Mouse (Mus musculus): Measurements from ENCODE around the gene Zbtb44. TPM values are rescaled to one million over a fixed set of nuclear protein-coding genes. Genes with fewer than 3 reads are reported as not detected.

Zbtb44 gene
- polyA plus RNA-seq, 1 experiment from 2014 or later = 10.8 TPM

DNA sequence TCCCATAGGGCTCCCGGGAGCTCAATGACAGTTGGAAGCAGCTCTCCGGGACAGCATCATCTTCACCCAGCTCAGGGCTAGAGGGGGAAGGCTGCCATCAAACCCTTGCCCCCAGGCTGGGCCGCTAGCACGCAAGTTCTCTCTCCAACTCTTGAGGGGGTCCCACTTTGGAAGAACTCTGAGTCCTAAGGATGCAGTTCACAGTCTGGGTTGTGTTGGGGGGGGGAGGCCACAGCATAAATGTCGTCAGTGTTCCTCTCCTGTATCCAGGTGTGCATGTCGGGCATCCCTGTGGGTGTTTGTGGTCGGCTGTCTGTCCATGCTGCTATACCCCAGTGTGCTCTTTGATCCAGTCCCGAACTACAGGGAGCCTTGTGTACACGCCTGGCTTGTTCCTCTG lies 59.1 kb downstream of the Zbtb44 start:
- no peak overlapping the region for H3K27ac ChIP-seq (ENCODE audit: low read length)
- no peak overlapping the region for H3K4me3 ChIP-seq (ENCODE audit: low read depth, low read length)
- H3K4me2 ChIP-seq (replicated peaks; ENCODE audit: low read depth, low read length) = no peak overlapping the region
- no peaks in the 10 kb centered on the region for H3K4me1 ChIP-seq (ENCODE audit: control insufficient read depth, insufficient read depth, low read length)
- no peak overlapping the region for H3K9ac ChIP-seq (replicated peaks; ENCODE audit: low read depth, low read length)
- no peaks in the 10 kb centered on the region for H3K27me3 ChIP-seq (ENCODE audit: control insufficient read depth, insufficient read depth, low read length)
- no peak for ATAC-seq (ENCODE audit: insufficient number of reproducible peaks, insufficient read depth, low FRiP score, low read depth)
- 81% methylated on average over 9 of the region's 9 CpGs for WGBS
- H3K36me3 ChIP-seq (ENCODE audit: control insufficient read depth, insufficient read depth, low read length) = no peaks in the 10 kb centered on the region
- H3K9me3 ChIP-seq (ENCODE audit: control insufficient read depth, low read depth, low read length) = no peaks in the 10 kb centered on the region

DNA sequence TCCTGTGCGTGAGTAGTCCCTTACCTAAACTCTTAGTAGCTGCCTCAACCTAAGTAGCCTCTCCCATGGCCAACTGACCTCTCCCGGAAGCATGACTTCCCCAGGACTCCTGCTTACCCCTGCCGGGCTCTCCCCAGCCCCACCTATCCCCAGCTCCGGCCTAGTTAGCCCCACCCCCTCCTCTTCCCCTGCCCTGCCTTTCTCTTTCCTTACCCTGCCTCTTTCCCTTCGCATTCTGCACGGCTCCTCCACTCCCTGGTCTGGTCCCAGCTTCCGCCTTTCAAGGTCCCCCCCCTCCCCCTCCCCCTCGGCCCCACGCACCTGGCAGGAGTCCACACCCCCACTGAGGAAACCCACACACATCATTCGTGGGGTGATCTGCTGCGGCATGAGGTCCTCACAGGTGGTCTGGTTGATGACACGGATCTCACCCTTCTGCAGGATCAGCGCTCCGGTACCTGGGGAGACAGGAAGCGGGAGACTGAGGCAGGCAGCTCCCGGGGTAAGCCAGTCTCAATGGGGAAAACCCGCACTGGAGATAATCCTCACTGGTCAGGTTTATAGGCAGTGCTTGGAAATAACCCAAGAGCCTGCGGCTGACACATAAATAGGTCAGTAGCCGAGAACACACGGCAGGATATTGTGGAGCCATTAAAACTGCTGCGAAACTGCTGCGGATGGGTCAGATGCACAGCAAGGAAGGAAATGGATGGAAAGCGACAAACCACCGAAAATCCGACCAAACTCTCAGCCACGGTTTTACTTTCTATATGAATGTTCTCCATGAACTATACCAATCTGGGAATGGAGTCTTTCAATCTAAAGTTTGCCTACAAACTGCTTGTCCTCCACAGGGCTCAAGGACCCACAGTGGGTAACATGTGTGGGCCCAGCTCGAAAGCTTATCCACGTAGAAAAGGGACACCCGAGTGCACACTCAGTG lies 59.9 kb downstream of the Zbtb44 start:
- Histone ChIP-seq H3K9me3 (ENCODE audit: control insufficient read depth, low read depth, low read length) (no peaks in the 10 kb centered on the region), H3K4me1 (ENCODE audit: control insufficient read depth, insufficient read depth, low read length) (no peaks in the 10 kb centered on the region), H3K27me3 (ENCODE audit: control insufficient read depth, insufficient read depth, low read length) (no peaks in the 10 kb centered on the region), H3K36me3 (ENCODE audit: control insufficient read depth, insufficient read depth, low read length) (no peaks in the 10 kb centered on the region), H3K4me3 (ENCODE audit: low read depth, low read length) (no peak overlapping the region), H3K4me2 (replicated peaks; ENCODE audit: low read depth, low read length) (no peak overlapping the region), H3K9ac (replicated peaks; ENCODE audit: low read depth, low read length) (no peak overlapping the region), H3K27ac (ENCODE audit: low read length) (no peak overlapping the region)
- ATAC-seq (ENCODE audit: insufficient number of reproducible peaks, insufficient read depth, low FRiP score, low read depth) = peak; percentile 39; the same call in 1 of the 2 replicates
- 76% methylated on average over 29 of the region's 29 CpGs for WGBS

DNA sequence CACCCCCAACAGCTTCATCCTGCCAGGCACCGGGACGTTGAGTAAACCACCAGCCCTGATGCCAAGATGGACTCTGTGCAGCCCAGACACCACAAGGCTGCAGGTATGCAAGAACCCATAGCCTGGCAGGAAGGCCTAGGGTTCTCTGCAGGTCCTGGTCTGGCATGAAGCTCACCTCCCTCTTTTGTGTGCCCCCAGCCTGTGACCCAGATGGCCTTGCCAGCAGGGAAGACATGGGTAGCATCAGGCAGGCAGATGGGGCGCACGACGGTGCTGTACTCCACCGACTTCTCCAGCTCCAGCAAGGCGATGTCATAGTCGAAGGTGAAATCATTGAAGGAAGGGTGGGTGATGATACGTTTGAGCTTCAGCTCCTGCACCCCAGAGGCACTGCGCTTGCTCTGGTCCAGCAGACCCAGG lies 60.7 kb downstream of the Zbtb44 start:
- Histone ChIP-seq H3K4me2 (replicated peaks; ENCODE audit: low read depth, low read length) (no peak overlapping the region), H3K4me3 (ENCODE audit: low read depth, low read length) (no peak overlapping the region), H3K4me1 (ENCODE audit: control insufficient read depth, insufficient read depth, low read length) (no peaks in the 10 kb centered on the region), H3K9ac (replicated peaks; ENCODE audit: low read depth, low read length) (no peak overlapping the region), H3K27me3 (ENCODE audit: control insufficient read depth, insufficient read depth, low read length) (no peaks in the 10 kb centered on the region), H3K36me3 (ENCODE audit: control insufficient read depth, insufficient read depth, low read length) (no peaks in the 10 kb centered on the region), H3K27ac (ENCODE audit: low read length) (no peak overlapping the region), H3K9me3 (ENCODE audit: control insufficient read depth, low read depth, low read length) (no peaks in the 10 kb centered on the region)
- no peak for ATAC-seq (ENCODE audit: insufficient number of reproducible peaks, insufficient read depth, low FRiP score, low read depth)
- 97% methylated on average over 10 of the region's 10 CpGs for WGBS

- Histone ChIP-seq H3K27me3 (ENCODE audit: control insufficient read depth, insufficient read depth, low read length) (no peaks in the 10 kb centered on the region), H3K4me1 (ENCODE audit: control insufficient read depth, insufficient read depth, low read length) (no peaks in the 10 kb centered on the region), H3K9ac (replicated peaks; ENCODE audit: low read depth, low read length) (no peak overlapping the region), H3K36me3 (ENCODE audit: control insufficient read depth, insufficient read depth, low read length) (no peaks in the 10 kb centered on the region), H3K4me3 (ENCODE audit: low read depth, low read length) (no peak overlapping the region), H3K4me2 (replicated peaks; ENCODE audit: low read depth, low read length) (no peak overlapping the region), H3K9me3 (ENCODE audit: control insufficient read depth, low read depth, low read length) (no peaks in the 10 kb centered on the region), H3K27ac (ENCODE audit: low read length) (no peak overlapping the region)
- no peak for ATAC-seq (ENCODE audit: insufficient number of reproducible peaks, insufficient read depth, low FRiP score, low read depth)
- 87% methylated on average over 18 of the region's 18 CpGs for WGBS
These were observed 61.8 kb downstream of the Zbtb44 start for GRCm38 (mm10) chr9:31092111-31092832.

- no peak for ATAC-seq (ENCODE audit: insufficient number of reproducible peaks, insufficient read depth, low FRiP score, low read depth)
- Histone ChIP-seq H3K9ac (replicated peaks; ENCODE audit: low read depth, low read length) (no peak overlapping the region), H3K4me3 (ENCODE audit: low read depth, low read length) (no peak overlapping the region), H3K4me1 (ENCODE audit: control insufficient read depth, insufficient read depth, low read length) (no peaks in the 10 kb centered on the region), H3K9me3 (ENCODE audit: control insufficient read depth, low read depth, low read length) (no peaks in the 10 kb centered on the region), H3K27me3 (ENCODE audit: control insufficient read depth, insufficient read depth, low read length) (no peaks in the 10 kb centered on the region), H3K36me3 (ENCODE audit: control insufficient read depth, insufficient read depth, low read length) (no peaks in the 10 kb centered on the region), H3K4me2 (replicated peaks; ENCODE audit: low read depth, low read length) (no peak overlapping the region), H3K27ac (ENCODE audit: low read length) (no peak overlapping the region)
- 90% methylated on average over 10 of the region's 10 CpGs for WGBS
These were observed 62.4 kb downstream of the Zbtb44 start for GRCm38 (mm10) chr9:31092833-31093195.

- Histone ChIP-seq H3K9ac (replicated peaks; ENCODE audit: low read depth, low read length) (no peak overlapping the region), H3K4me1 (ENCODE audit: control insufficient read depth, insufficient read depth, low read length) (no peaks in the 10 kb centered on the region), H3K27ac (ENCODE audit: low read length) (no peak overlapping the region), H3K4me3 (ENCODE audit: low read depth, low read length) (no peak overlapping the region), H3K27me3 (ENCODE audit: control insufficient read depth, insufficient read depth, low read length) (no peaks in the 10 kb centered on the region), H3K9me3 (ENCODE audit: control insufficient read depth, low read depth, low read length) (no peaks in the 10 kb centered on the region), H3K4me2 (replicated peaks; ENCODE audit: low read depth, low read length) (no peak overlapping the region), H3K36me3 (ENCODE audit: control insufficient read depth, insufficient read depth, low read length) (no peaks in the 10 kb centered on the region)
- no peak for ATAC-seq (ENCODE audit: insufficient number of reproducible peaks, insufficient read depth, low FRiP score, low read depth)
- WGBS = 82% methylated on average over 20 of the region's 20 CpGs
These were observed 66.9 kb downstream of the Zbtb44 start for GRCm38 (mm10) chr9:31097088-31098082.

DNA sequence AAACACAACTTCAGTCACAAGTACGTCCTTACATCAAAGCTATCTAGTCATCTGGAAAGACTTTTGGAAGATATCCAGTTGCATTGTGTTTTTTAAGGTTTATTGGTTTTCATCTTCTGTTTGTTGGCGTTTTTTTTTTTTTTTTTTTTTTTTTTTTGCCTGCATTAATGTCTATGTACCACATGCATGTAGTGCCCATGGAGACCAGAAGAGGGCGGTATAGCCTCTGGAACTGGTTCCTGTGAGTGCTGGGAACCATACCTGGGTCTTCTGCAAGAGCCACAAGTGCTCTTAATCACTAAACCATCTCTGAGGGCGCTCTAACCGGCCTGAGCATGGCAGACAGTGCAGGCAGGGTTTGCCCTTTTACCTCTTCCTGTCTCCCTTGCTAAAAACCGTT lies 67.7 kb downstream of the Zbtb44 start:
- 79% methylated on average over 6 of the region's 6 CpGs for WGBS
- Histone ChIP-seq H3K4me2 (replicated peaks; ENCODE audit: low read depth, low read length) (no peak overlapping the region), H3K27me3 (ENCODE audit: control insufficient read depth, insufficient read depth, low read length) (no peaks in the 10 kb centered on the region), H3K9me3 (ENCODE audit: control insufficient read depth, low read depth, low read length) (no peaks in the 10 kb centered on the region), H3K9ac (replicated peaks; ENCODE audit: low read depth, low read length) (no peak overlapping the region), H3K4me1 (ENCODE audit: control insufficient read depth, insufficient read depth, low read length) (no peaks in the 10 kb centered on the region), H3K27ac (ENCODE audit: low read length) (no peak overlapping the region), H3K4me3 (ENCODE audit: low read depth, low read length) (no peak overlapping the region), H3K36me3 (ENCODE audit: control insufficient read depth, insufficient read depth, low read length) (no peaks in the 10 kb centered on the region)
- ATAC-seq (ENCODE audit: insufficient number of reproducible peaks, insufficient read depth, low FRiP score, low read depth) = no peak

GRCm38 (mm10) chr9:31108464-31108863 lies 78.0 kb downstream of the Zbtb44 start:
- 84% methylated on average over 8 of the region's 8 CpGs for WGBS
- Histone ChIP-seq H3K9ac (replicated peaks; ENCODE audit: low read depth, low read length) (no peak overlapping the region), H3K36me3 (ENCODE audit: control insufficient read depth, insufficient read depth, low read length) (no peaks in the 10 kb centered on the region), H3K27me3 (ENCODE audit: control insufficient read depth, insufficient read depth, low read length) (no peaks in the 10 kb centered on the region), H3K9me3 (ENCODE audit: control insufficient read depth, low read depth, low read length) (no peaks in the 10 kb centered on the region), H3K4me2 (replicated peaks; ENCODE audit: low read depth, low read length) (no peak overlapping the region), H3K27ac (ENCODE audit: low read length) (no peak overlapping the region), H3K4me1 (ENCODE audit: control insufficient read depth, insufficient read depth, low read length) (no peaks in the 10 kb centered on the region), H3K4me3 (ENCODE audit: low read depth, low read length) (no peak overlapping the region)
- ATAC-seq (ENCODE audit: insufficient number of reproducible peaks, insufficient read depth, low FRiP score, low read depth) = no peak

All from stomach, embryonic 14.5 days (tissue).